Mouse (Mus musculus) limb, embryonic 10.5 days (tissue): Measurements from ENCODE around the gene Gstt4. TPM values are rescaled to one million over a fixed set of nuclear protein-coding genes. Genes with fewer than 3 reads are reported as not detected.

Source experiments
- DNase-seq: peaks from one replicate; pipeline ENCODE4 v3.0.0-alpha.2; 2017; ENCODE audit warnings: low spot score
- H3K27ac ChIP-seq: fragments of 300-500 bp; sonication (generic); 2 replicates; pipeline ENCODE4 v1.5.1; 2016; ENCODE audit warnings: mild to moderate bottlenecking
- H3K27me3 ChIP-seq: fragments of 300-500 bp; sonication (generic); 2 replicates; pipeline ENCODE4 v1.6.1; 2016; ENCODE audit warnings: low read depth, mild to moderate bottlenecking; ENCODE audit not compliant: poor library complexity, severe bottlenecking
- H3K36me3 ChIP-seq: fragments of 300-500 bp; sonication (generic); 2 replicates; pipeline ENCODE4 v1.6.1; 2016; ENCODE audit warnings: mild to moderate bottlenecking, moderate library complexity
- H3K4me1 ChIP-seq: fragments of 300-500 bp; sonication (generic); 2 replicates; pipeline ENCODE4 v1.6.1; 2016
- H3K4me3 ChIP-seq: fragments of 300-500 bp; sonication (generic); 2 replicates; pipeline ENCODE4 v1.5.1; 2016; ENCODE audit warnings: mild to moderate bottlenecking, moderate library complexity
- H3K9me3 ChIP-seq: fragments of 300-500 bp; sonication (generic); replicated peaks from 2 replicates; pipeline ENCODE4 v1.6.1; 2016; ENCODE audit warnings: mild to moderate bottlenecking
- WGBS: fragments of 180-500 bp; shearing (Covaris S2); methylation state at CpG from one replicate; pipeline ENCODE4 v1.1.7; 2016; 5-methylcytosine and 5-hydroxymethylcytosine counted together
- polyA plus RNA-seq: library from polyadenylated mRNA; unstranded; fragments of >200 nt; fragmentation: Nextera tagmentation; extraction: Ambion mirVana; gene quantifications from 2 replicates; pipeline ENCODE4 v1.2.1, GENCODE M21; 2016

The Gstt4 gene
- polyA plus RNA-seq, 1 experiment from 2014 or later, result not detected

DNA sequence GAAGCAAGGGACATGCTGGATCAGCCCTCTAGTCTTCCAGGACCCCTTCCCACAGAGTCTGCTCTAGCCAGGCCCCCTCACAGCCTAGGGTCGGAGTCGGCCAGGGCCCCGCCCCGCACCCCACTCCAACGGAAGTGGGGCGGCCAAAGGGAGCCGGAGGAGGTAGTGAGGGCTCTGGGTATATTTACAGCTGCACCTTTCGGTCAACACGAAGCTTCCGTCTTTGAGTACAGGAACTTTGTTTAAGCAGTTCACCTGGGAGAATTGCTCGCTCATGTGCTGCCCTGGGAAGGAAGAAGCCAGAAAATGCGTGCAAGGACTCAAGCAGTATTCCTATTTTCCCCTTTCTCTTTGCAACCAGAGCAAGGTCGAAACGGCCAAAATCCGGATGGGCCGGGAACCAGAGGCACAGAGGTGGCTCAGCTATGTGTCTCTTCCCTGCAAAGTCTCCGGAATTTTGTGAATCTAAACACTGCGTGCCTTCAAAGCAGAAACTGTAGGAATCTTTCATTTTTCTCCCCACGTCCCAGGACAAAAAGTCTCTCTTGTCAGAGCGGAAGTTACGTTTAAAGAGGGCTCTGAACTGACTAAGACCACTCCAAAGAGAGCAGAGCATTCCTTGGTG is 11.2 kb upstream of the Gstt4 start:
- H3K4me1 ChIP-seq, result peaks cover 53% of the 10 kb centered on the region
- peak overlapping the region; percentile 74 for H3K27ac ChIP-seq
- peak overlapping the region; percentile 49 for H3K4me3 ChIP-seq
- H3K36me3 ChIP-seq, result no peaks in the 10 kb centered on the region
- H3K27me3 ChIP-seq, result peaks cover 30% of the 10 kb centered on the region
- DNase-seq, result no peak
- no peaks in the 10 kb centered on the region for H3K9me3 ChIP-seq
- 15% methylated on average over 21 of the region's 21 CpGs for WGBS

DNA sequence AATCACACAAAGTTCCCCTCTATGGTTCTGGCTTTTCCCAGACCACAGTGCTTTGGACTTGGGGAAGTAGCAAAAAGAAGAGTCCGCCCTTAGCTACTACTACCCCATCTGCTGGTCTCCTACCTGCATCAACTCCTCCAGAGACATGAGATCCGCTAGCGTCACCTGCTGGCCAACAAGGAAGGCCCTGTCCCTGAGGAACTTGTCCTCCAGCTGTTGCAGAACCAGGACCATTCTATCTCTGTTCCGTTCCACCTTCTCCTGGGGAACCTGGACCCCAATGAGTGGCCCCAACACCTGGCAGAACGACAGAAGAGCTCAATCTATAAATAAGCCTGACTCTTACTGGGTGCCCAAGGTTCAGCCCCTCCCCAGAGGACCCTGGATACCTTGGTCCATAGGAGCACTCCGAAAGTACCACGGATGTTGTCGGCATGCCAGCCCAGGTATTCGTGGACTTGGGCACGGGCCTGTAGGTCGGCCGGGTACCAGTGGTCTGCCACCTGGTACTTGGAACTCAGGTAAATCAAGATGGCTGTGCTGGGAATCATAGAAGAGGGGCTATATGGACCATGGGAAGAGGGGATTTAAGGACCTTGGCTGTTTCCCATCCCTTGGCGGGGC is 10.0 kb upstream of the Gstt4 start:
- DNase-seq, result no peak
- Histone ChIP-seq H3K36me3 (no peaks in the 10 kb centered on the region), H3K27me3 (peaks cover 30% of the 10 kb centered on the region), H3K9me3 (no peaks in the 10 kb centered on the region), H3K4me1 (peaks cover 41% of the 10 kb centered on the region), H3K27ac (no peak overlapping the region), H3K4me3 (no peak overlapping the region)
- WGBS, result 62% methylated on average over 13 of the region's 13 CpGs

DNA sequence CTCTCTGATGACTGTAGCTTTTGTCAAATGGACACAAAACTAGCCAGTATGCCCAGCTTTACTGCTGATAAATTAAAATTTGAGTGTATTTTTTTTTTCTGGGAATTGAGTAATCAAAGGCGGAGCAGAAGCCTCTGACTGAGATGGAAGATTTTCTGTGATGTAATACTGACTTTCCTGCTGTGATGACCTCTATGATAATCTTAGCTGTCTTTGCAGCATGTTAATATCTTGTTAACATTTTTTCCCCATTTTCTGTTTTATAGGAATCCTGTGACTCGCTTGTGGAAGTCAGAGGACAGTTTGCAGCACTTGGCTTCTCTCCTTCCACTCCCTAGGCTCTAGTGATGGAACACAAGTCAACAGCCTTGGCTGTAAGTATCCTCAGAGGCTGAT is 7.9 kb upstream of the Gstt4 start:
- no peaks in the 10 kb centered on the region for H3K9me3 ChIP-seq
- no peak overlapping the region for H3K4me3 ChIP-seq
- no peaks in the 10 kb centered on the region for H3K36me3 ChIP-seq
- H3K27me3 ChIP-seq, result peaks cover 30% of the 10 kb centered on the region
- peaks cover 21% of the 10 kb centered on the region for H3K4me1 ChIP-seq
- WGBS, result 96% methylated on average over 2 of the region's 2 CpGs
- DNase-seq, result no peak
- H3K27ac ChIP-seq, result no peak overlapping the region

DNA sequence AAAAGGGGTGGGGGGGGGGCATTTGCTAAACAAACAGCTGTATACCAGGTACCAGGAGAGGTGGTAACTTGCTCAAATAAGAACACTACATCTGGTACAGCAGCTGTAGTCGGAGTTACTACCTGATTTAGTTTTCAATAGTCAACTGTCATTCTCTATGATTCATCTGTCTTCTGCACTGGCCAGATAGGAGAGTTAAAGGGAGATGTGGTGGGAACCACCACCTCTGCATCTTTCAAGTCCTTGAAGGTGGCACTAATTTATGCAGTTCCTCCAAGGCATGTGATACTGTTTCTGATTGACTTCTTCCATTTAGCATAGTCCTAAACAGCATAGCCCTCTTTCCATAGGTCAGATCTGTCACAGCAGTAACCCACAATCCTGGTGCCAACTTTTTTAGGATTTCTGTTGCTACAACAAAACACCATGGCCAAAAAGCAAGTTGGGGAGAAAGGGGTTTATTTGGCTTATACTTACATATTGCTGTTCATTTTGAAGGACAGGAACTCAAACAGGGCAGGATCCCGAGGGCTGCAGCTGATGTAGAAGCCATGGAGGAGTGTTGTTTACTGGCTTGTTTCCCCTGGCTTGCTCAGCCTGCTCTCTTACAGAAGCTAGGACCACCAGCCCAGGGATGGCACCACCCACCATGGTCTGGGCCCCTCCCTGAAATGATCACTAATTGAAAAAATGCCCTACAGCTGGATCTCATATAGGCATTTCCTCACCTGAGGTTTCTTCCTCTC is 7.4 kb upstream of the Gstt4 start:
- Histone ChIP-seq H3K4me3 (no peak overlapping the region), H3K36me3 (no peaks in the 10 kb centered on the region), H3K4me1 (peaks cover 18% of the 10 kb centered on the region), H3K27ac (no peak overlapping the region), H3K9me3 (no peaks in the 10 kb centered on the region), H3K27me3 (peaks cover 30% of the 10 kb centered on the region)
- WGBS, result 83% methylated on average over 2 of the region's 2 CpGs
- DNase-seq, result no peak

DNA sequence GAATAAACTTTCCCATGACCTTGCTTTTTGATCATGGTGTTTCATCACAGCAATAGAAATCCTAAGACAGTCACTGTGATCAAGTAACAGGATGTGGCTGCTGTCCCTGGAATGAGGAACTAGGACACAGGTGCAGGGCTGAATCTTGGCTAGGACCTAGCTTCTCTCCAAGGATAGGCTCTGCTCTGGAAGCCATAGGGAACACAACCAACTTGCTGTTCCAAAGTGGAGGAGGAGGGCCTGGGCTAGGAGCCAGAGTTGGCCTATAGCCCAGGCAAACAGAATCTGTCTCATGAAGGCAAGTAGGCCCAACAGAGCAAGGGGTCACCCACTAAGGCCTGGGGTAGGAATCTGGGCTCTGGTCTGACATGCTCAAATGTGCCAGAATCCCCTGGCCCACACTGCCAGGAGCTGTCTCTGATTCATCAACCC is 6.2 kb upstream of the Gstt4 start:
- Histone ChIP-seq H3K36me3 (no peaks in the 10 kb centered on the region), H3K27ac (no peak overlapping the region), H3K27me3 (peaks cover 18% of the 10 kb centered on the region), H3K9me3 (no peaks in the 10 kb centered on the region), H3K4me3 (no peak overlapping the region), H3K4me1 (peaks cover 6% of the 10 kb centered on the region)
- DNase-seq, result no peak

DNA sequence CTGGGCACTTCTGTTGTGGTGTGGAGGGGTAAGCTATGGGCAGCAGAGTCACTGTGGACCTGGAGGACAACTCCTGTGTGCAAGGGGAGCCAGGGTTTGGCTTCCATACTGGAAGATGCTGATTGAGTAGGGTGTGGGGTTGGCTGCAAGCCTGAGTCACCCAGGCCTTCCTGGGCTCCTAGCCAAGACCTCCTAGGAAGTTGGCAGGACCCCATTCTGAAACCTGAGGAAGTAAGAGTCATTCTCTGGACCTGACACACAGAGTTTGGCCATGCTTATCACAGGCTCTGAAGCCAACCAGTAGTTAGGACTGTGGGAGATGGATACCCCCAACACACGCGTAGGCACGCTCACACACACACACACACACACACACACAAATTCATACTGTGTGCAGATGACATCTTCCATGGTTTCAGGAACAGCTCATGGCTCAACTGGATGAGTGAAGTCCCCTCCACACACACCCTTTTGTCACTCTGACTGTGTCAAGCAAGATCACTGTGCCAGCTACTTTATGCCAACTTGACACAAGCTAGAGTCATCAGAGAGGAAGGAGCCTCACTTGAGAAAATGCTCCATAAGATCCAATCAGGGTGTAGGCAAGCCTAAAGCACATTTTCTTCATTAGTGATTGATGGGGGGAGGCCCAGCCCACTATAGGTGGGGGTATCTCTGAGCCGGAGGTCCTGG is 5.5 kb upstream of the Gstt4 start:
- Histone ChIP-seq H3K36me3 (no peaks in the 10 kb centered on the region), H3K27me3 (peaks cover 11% of the 10 kb centered on the region), H3K27ac (no peak overlapping the region), H3K4me1 (peaks cover 2% of the 10 kb centered on the region; the same call in 1 of the 2 replicates), H3K4me3 (no peak overlapping the region), H3K9me3 (no peaks in the 10 kb centered on the region)
- DNase-seq, result no peak
- 88% methylated on average over 4 of the region's 4 CpGs for WGBS

DNA sequence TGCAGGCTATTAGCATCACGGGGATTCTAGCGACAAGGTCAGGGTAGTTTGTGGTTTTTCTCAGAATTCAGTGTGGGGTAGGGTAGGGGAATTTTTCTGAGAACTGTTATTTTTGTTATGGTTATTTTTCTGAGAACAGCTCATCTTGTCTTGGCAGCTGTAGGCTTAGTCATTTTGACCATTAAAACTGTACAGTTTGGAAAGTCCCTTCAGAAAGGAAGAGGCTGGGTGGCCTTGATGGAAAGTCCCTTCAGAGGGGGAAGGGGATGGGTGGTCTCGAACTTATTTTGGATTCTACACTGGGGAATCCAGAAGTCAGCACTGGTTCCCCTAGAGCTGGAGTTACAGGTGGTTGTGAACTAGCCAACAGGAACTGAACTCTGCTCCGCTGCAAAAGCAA is 2.2 kb upstream of the Gstt4 start:
- no peaks in the 10 kb centered on the region for H3K4me1 ChIP-seq
- no peaks in the 10 kb centered on the region for H3K36me3 ChIP-seq
- no peaks in the 10 kb centered on the region for H3K27me3 ChIP-seq
- DNase-seq, result no peak
- WGBS, result 91% methylated on average over 4 of the region's 4 CpGs
- H3K9me3 ChIP-seq, result no peaks in the 10 kb centered on the region
- H3K27ac ChIP-seq, result no peak overlapping the region
- no peak overlapping the region for H3K4me3 ChIP-seq

DNA sequence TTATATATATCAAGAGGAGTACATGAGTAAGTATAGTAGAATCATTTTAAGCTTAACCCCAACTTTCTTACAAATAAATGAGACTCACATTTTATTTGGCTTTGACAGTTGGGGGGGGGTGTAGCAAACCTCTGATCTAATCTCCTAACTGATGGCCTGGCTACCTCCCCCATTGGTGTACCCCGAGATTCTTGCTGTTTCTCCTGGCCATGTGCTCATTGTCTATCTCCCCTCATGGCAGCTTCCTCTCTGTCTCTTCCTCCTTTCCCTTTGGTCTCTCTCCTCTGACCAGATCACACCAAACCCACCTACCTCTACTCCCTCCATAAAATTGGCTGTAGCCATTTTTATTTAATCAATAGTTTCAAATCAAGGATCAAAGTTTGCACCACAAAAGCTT is 1.4 kb upstream of the Gstt4 start:
- Histone ChIP-seq H3K36me3 (no peaks in the 10 kb centered on the region), H3K27me3 (no peaks in the 10 kb centered on the region), H3K4me3 (no peak overlapping the region), H3K9me3 (no peaks in the 10 kb centered on the region), H3K27ac (no peak overlapping the region), H3K4me1 (no peaks in the 10 kb centered on the region)
- no peak for DNase-seq
- WGBS, result 100% methylated on average over 1 of the region's 1 CpGs

DNA sequence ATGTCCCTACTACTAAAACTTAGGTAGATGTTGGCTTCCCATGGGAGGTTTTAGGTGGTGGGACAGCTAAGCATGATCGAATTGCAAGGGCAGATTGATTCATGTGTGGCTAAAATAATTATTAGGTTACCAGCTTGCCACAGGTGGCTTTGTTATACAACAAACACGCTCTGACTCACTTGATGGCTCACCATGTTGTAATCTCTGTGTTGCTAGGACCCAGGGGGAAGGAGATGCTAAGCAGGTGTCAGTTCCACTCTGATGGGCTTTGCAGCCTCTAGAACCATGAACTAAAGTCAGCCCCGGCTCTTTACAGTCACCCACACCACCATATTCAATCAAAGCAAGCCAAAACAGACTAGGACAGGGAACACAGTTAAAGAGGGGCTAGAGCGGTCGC is 2.5 kb downstream of the Gstt4 start:
- DNase-seq, result no peak
- Histone ChIP-seq H3K4me1 (no peaks in the 10 kb centered on the region), H3K27ac (no peak overlapping the region), H3K4me3 (no peak overlapping the region), H3K27me3 (no peaks in the 10 kb centered on the region), H3K9me3 (no peaks in the 10 kb centered on the region), H3K36me3 (no peaks in the 10 kb centered on the region)
- 87% methylated on average over 5 of the region's 5 CpGs for WGBS

DNA sequence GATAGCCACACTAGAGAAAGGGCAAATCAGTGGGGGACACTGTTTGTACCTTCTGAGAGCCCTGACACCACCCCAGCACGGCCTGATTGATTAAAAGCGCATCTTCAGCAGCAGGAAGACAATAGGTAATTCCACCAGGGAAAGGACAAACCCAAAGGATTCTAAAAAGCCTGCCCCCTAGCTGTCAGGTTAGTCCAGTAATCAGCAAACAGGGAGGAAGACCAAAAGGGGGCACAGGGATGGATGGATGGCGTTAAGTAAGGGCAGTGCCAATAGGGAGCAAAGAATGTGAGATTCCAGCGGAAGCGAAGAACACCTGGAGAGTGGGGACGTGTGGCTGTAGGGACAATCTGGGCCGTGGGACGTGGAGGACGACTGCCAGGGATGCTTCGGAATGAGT is 3.7 kb downstream of the Gstt4 start:
- no peak for DNase-seq
- whole genome bisulfite sequencing, result 69% methylated on average over 10 of the region's 10 CpGs
- no peaks in the 10 kb centered on the region for H3K4me1 ChIP-seq

DNA sequence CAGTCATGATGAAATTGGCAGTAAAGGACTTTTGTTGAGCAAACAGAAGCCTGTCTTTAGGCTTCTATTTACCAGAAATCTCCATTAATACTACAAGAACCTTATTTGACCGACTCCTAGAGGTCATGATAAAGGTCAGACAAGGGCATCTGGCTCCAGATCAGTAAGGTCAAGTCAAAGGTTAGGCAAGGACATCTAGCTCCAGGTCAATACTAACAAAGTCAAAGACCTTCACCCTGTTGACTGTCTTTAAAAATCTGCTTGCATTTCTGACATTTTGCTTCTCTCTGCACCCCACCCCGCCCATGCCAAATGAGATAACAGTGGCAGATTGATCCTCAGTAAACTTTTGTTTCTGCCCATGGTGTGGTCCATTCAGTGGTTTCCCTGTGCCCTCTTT is 18.1 kb downstream of the Gstt4 start:
- H3K4me3 ChIP-seq, result no peak overlapping the region
- 82% methylated on average over 2 of the region's 2 CpGs for WGBS
- no peaks in the 10 kb centered on the region for H3K4me1 ChIP-seq
- H3K36me3 ChIP-seq, result no peaks in the 10 kb centered on the region
- H3K27ac ChIP-seq, result no peak overlapping the region
- H3K9me3 ChIP-seq, result no peaks in the 10 kb centered on the region
- no peak for DNase-seq
- no peaks in the 10 kb centered on the region for H3K27me3 ChIP-seq

More for the DNA sequence above, 3.7 kb downstream of the Gstt4 start:
- H3K9me3 ChIP-seq, result no peaks in the 10 kb centered on the region
- no peak overlapping the region for H3K27ac ChIP-seq
- H3K27me3 ChIP-seq, result no peaks in the 10 kb centered on the region
- no peak overlapping the region for H3K4me3 ChIP-seq
- H3K36me3 ChIP-seq, result no peaks in the 10 kb centered on the region

DNA sequence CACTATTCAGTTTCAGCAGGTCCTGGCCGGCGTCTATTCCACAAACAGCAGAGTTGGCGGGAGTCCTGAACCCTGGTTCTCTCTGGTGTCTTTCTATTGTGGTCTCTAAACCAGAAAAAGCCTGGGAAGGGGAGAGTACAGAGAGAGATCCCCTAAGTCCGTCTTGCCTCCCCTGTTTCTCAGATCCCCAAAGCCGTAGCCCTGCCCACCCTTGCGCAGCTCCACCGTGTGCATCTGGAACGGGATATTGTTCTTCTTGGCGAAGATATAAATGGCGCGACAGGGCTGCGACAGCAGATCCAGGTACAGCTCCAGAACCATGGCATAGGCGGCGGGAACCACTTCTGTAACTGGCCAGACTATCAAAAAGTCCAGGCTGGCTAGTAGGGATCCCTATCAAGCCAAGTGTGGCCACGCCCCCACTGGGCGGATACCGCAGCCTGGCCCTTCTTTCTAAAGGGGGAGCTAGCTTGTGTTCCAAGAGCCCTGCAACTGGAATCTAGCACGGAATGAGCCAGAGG is 24.1 kb downstream of the Gstt4 start, which contains the start of gene Gstt1:
TSS of gene Gstt1 (minus strand) at position 409 of the 521 bp plus-strand sequence.
- Histone ChIP-seq H3K27ac (peak within 1 kb of the TSS; percentile 39; the same call in 1 of the 2 replicates), H3K36me3 (no peaks in the 10 kb centered on the region), H3K27me3 (peaks cover 24% of the 10 kb centered on the region), H3K4me3 (peak within 1 kb of the TSS; percentile 52), H3K9me3 (no peaks in the 10 kb centered on the region), H3K4me1 (peaks cover 29% of the 10 kb centered on the region)
- 3% methylated on average over 18 of the region's 18 CpGs for WGBS
- peak; percentile 43 for DNase-seq
